Mouse (Mus musculus): ENCODE results near the gene Fhod1. TPM values are rescaled to one million over a fixed set of nuclear protein-coding genes. Genes with fewer than 3 reads are reported as not detected.
"Not testable (repeated sequence)": the region's sequence is repeated elsewhere in the genome, so short reads cannot be mapped to it uniquely, and the experiment has no call there.

Fhod1 gene
- total RNA-seq, 2 experiments from 2014 or later = 1.7 to 2.8 TPM

GRCm38 (mm10) chr8:105298351-105299252 lies 49.2 kb downstream of the Fhod1 start:
- no peak for DNase-seq (ENCODE audit: extremely low spot score in 1 of 2, low spot score in 1 of 2)

- DNase-seq (ENCODE audit: extremely low spot score in 1 of 2, low spot score in 1 of 2) = peak; percentile 80 to 85
Measured at GRCm38 (mm10) chr8:105297511-105298192, 50.1 kb downstream of the Fhod1 start, which contains the start of gene E2f4. Gene E2f4, plus strand, starts transcription at chr8:105297663.

- no peak for DNase-seq (ENCODE audit: extremely low spot score in 1 of 2, low spot score in 1 of 2)
Measured at GRCm38 (mm10) chr8:105295895-105296573, 51.7 kb downstream of the Fhod1 start, which contains the start of gene Exoc3l. Gene Exoc3l, minus strand, starts transcription at chr8:105296101.

- DNase-seq (ENCODE audit: extremely low spot score in 1 of 2, low spot score in 1 of 2) = no peak
Measured at GRCm38 (mm10) chr8:105295256-105295655, 52.5 kb downstream of the Fhod1 start.

GRCm38 (mm10) chr8:105294776-105295175 lies 53.0 kb downstream of the Fhod1 start:
- no peak for DNase-seq (ENCODE audit: extremely low spot score in 1 of 2, low spot score in 1 of 2)

GRCm38 (mm10) chr8:105293405-105293804 lies 54.3 kb downstream of the Fhod1 start:
- no peak for DNase-seq (ENCODE audit: extremely low spot score in 1 of 2, low spot score in 1 of 2)

GRCm38 (mm10) chr8:105292471-105292870 lies 55.3 kb downstream of the Fhod1 start:
- no peak for DNase-seq (ENCODE audit: extremely low spot score in 1 of 2, low spot score in 1 of 2)

- DNase-seq (ENCODE audit: extremely low spot score in 1 of 2, low spot score in 1 of 2) = not testable (repeated sequence)
Measured at GRCm38 (mm10) chr8:105291802-105292201, 56.0 kb downstream of the Fhod1 start.

GRCm38 (mm10) chr8:105291364-105291763 lies 56.4 kb downstream of the Fhod1 start:
- not testable (repeated sequence) for DNase-seq (ENCODE audit: extremely low spot score in 1 of 2, low spot score in 1 of 2)

- peak in 1 of 2 experiments; percentile 93 for DNase-seq (ENCODE audit: extremely low spot score in 1 of 2, low spot score in 1 of 2)
Measured at GRCm38 (mm10) chr8:105290554-105291314, 57.0 kb downstream of the Fhod1 start.

- DNase-seq (ENCODE audit: extremely low spot score in 1 of 2, low spot score in 1 of 2) = peak in 1 of 2 experiments; percentile 34
Measured at GRCm38 (mm10) chr8:105289805-105290460, 57.8 kb downstream of the Fhod1 start, which contains the start of gene 4931428F04Rik. Gene 4931428F04Rik, minus strand, starts transcription at chr8:105289864.

GRCm38 (mm10) chr8:105288958-105289732 lies 58.6 kb downstream of the Fhod1 start:
- DNase-seq (ENCODE audit: extremely low spot score in 1 of 2, low spot score in 1 of 2) = peak; percentile 88 to 91

- DNase-seq (ENCODE audit: extremely low spot score in 1 of 2, low spot score in 1 of 2) = no peak
Measured at GRCm38 (mm10) chr8:105288231-105288630, 59.5 kb downstream of the Fhod1 start.

GRCm38 (mm10) chr8:105286907-105287306 lies 60.8 kb downstream of the Fhod1 start:
- no peak for DNase-seq (ENCODE audit: extremely low spot score in 1 of 2, low spot score in 1 of 2)

- no peak for DNase-seq (ENCODE audit: extremely low spot score in 1 of 2, low spot score in 1 of 2)
Measured at GRCm38 (mm10) chr8:105285514-105285913, 62.2 kb downstream of the Fhod1 start.

- peak in 1 of 2 experiments; percentile 56 for DNase-seq (ENCODE audit: extremely low spot score in 1 of 2, low spot score in 1 of 2)
Measured at GRCm38 (mm10) chr8:105283074-105283473, 64.7 kb downstream of the Fhod1 start.

GRCm38 (mm10) chr8:105282239-105282638 lies 65.5 kb downstream of the Fhod1 start:
- no peak for DNase-seq (ENCODE audit: extremely low spot score in 1 of 2, low spot score in 1 of 2)

- DNase-seq (ENCODE audit: extremely low spot score in 1 of 2, low spot score in 1 of 2) = no peak
Measured at GRCm38 (mm10) chr8:105281821-105282220, 65.9 kb downstream of the Fhod1 start.

- DNase-seq (ENCODE audit: extremely low spot score in 1 of 2, low spot score in 1 of 2) = no peak
Measured at GRCm38 (mm10) chr8:105280567-105280966, 67.2 kb downstream of the Fhod1 start.
